Mouse (Mus musculus): ENCODE data around the gene Sdad1.

Gene Sdad1

DNA sequence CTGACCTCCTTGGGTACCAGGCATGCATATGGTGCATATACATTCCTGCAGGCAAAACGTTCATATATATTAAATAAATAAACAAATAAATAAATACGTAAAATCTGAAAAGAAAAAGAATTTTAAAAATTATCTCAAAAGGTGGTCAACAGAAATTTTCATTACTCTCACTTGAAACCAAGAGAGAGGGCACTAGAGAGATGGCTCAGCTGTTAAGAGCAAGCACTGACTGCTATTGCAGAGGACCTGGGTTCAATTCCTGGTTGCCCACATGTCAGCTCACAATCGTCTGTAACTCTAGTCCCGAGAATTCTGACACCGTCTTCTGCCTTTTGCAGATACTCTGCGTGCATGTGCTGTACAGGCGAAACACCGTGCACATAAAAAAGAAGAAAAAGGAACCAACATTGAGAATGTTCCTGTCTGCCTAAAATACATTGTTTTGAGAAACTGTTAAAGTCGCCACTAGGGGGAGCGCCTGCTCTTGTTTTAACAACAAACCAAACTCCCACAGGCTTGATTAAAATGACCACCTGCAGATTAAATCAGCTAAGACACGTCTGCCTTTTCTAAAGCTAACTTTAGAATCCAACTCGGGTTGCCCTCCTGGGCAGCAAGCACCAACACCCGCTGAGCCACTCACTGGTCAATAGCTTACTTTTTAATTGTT lies 1.9 kb upstream of the Sdad1 start:
- in situ Hi-C loops (cut with MboI): no loop called here

DNA sequence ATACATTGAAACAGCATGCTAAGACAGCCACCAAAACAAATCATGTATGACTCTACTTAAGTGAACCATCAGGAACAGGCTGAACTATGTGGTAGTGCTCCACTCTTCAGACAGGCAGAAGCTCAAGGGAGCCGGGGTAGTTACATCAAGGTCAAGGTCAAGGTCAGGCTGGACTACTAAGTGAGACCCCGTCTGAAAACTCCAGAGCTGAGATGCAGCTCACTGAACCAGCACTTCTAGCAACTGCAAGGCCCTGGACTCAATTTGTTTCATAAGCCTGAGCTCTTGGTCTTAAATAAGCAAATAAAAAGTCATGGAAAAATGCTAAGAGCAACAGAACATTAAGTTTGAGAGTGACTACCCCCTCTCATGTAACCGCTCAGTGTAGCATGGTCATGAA lies 6.0 kb downstream of the Sdad1 start:
- in situ Hi-C loops (cut with MboI): no loop called here

DNA sequence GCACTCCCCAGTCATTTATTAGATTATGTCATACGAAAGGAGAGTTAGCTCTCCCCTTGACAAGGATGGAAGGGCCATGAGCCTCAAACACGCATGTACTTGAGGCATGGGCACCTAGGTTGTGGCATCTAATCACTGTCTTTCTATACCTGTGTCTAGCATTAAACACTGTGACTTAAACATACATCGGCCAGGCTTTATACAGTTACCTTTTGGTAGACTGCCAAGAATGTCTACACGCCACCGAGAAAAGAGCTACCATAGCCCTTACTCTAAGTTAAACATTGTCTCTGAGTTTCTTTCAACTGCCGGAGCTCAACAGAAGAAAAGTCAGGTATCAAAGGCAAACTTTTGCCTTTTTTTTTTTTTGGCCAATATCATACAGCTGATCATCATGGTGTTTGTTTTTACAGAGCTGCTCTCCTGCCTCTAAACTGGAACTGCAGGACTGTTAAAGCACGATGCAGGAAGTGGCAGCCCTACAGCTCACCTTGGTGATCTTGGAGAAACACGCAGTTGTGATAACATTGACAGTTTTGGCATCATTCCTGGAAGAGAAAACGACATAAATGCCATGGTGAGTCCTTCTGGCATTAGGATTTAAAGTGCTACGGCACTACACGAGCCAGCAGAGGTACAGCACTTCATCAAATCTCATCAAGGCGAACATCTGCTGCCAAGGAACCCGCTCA lies 8.0 kb downstream of the Sdad1 start:
- in situ Hi-C loops (cut with MboI): no loop called here

DNA sequence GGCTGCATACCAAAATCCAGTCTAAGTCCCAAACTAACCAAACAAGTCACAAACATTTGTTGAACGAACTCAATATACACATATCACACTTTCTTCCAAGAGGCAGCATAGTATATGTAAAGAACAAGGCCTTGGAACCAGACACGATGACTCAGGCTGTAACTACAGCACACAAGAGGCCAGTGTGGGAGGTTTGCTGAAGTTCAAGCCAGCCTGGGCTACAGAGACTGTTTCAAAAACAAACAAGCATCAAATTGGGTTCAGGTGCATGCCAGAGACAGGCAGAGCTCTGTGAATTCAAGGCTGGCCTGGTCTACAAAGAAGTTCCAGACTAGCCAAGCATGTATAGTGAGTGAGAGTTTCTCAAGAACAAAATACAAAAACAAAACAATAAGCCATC lies 15.8 kb downstream of the Sdad1 start:
- in situ Hi-C loops (cut with MboI): no loop called here

DNA sequence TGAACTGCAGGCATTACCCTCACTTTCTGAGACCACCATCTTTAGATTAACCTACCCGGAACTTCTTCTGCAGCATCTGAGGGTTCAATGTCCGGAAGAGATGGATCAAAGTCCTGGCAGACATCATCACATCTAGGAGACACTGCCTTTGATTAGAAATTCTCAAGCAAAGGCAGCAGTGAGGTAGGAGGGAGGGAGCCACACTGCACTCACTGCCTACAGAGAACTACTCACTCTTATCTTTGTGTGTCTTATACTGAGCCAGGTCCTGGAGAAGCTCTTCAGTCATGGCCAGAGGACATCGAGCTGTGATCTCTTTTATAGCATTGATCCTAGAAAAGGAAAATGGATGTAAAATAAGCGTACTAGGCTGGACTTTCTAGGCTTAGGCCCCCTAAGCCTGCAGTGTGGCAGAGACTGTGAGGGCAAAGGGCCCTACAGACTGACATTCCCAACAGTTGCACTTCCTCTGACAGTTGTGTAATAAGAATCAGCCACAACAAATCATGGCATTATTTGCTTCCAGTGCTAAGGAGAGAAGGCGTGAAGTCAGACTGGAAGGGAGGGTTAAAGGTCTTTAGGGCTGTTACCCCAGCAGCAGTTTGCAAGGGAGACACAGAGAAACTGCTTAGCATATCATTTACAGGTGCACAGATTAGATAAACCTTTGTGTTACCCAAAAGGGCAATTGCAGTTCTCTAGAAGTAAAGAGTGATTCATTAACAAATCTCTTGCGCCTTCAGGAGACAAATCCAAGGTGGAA lies 18.4 kb downstream of the Sdad1 start:
- in situ Hi-C loops (cut with MboI): no loop called here

DNA sequence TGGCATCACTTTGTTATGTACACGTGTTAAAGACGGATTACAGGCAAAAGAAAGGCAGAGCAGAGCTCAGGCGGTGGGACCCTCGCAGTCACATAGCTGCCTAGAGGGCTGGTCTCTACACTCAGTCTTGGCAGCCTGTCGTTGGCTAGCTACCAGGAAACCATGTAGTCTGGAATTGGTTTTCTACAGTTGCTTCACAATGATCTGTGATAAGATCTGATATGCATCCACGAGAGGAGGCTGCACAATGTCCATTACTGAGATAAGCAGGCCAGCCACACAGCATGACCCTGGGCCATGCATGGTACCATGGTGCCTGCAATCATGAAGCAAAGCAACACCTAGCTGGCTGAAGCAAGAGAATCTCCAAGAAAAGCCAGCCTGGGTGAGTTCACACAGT lies 22.4 kb downstream of the Sdad1 start:
- in situ Hi-C loops (cut with MboI): no loop called here

DNA sequence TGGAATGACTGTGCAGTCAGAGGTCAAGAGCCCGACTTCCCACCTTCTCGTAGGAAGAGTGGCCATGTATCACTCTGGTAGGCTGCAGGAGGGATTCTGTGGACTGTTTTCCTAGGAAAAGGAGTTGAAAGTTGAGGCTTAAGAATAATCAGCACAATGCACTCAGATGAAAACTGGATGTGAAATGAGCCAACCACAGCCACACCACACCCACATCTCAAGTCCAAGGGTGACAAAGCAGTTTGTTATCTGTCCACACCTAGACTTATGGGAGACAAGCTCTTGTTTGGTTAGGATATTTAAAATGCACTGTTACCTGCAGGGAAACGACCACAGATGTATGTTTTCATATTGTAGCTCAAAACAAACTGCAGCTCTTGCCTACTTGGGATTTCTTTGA lies 27.2 kb downstream of the Sdad1 start:
- in situ Hi-C loops (cut with MboI): no loop called here

DNA sequence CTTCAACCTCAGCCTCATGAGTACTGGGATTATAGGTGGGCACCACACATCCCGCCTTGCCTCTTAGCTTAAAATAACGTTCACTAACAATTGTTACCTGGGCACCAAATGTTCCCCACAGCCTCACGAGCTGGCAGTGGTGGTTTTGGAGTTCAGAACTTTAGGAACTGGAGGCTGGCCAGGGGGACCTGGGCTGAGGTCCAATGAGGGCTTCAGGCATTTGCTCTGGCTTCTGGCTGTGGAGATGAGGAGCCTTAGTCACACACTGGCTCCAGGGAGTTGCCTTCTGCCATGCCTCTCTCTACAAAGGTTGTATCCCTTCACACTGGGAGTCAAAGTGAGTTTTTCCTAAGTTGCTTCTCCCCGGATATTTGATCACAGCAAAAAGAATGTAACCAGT lies 27.7 kb downstream of the Sdad1 start:
- in situ Hi-C loops (cut with MboI): no loop called here

DNA sequence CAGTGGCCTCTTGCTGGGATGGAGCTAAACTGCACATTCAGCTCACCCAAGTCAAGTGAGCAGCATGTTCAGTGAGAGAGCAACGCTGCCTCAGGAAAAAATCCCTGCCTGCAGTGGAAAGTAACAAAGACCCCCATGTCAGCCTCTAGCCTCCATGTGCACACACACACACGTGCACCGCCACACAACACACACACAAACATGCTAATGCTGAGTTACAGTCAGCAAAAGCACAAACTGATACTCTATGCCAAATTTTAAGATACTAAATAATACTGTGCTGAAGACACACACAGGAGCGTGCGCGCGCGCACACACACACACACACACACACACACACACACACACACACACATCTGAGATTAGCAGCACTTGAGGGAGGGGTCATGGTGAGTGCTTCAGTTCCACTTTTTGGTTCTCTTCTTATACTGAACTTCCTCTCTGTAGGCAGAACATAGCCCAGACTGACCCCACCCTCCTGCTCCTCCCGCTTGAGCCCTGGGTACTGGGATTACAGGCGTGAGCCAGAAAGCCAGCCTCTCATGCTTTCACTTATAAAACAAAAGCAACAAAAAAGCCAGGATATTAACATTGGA lies 31.2 kb downstream of the Sdad1 start:
- in situ Hi-C loops (cut with MboI): no loop called here

DNA sequence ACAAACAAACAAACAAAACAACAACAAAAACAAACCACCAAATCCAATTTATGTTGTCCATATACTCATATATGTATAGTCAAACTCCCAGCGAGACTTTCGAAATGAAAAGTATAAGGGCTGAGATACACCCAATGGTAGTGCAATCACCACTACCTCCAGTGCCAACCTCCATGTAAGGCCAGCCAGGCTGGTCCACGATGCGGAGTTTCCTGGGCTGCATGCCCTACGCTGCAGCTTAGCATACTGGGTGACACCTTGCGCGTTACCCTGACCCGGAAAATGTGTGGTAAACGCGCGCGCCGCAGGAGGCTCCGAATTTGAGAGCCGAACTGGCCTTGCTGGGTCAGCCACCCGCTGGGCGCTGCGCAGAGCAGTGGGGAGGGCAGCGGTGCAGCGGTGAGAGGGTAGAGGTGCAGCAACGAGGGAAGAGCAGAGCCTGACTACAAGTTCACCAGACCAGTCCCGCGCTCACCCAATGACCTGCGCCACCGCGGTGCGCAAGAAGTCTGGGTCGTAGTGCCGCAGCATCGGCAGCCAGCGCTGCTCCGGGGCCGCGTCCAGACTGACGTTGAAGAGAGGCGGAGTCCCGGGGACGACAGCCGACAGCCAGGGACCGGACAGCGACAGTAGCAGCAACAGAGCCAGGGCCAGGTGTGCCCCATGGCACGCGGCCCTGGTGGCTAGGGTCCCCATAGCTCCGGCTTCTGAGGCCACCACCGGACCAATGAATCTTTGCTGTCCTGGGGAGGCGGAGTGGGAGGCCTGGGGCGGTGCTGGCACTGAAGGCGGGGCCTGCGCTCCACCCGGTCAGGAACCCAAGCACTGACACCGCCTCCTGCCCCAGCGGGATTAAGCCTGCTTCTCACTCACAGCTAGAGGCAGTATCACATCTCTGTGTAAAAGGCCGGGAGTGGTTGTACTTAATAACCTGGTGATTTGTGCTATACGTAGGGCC lies 32.6 kb downstream of the Sdad1 start, which contains the start of gene Naaa:
TSS of gene Naaa (minus strand) at position 734 of the 958 bp plus-strand sequence.
- in situ Hi-C loops (cut with MboI): no loop called here

DNA sequence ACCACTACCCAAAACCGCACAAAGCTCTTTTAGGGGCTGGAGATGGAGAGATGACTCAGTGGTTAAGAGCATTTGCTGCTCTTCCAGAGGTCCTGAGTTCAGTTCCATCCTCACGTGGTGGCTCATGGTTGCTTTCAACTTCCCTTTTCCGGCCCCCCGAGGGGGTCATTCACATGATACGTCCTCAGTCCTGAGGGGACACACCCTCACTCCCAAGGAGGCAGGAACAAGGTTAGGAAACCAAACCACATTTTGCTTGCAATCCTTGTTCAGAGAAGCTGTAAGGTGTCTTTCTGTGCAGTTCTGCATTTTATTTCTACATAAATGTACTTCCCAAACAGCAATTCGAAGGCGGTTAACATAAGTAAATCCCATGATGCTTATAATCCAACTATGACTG lies 39.8 kb downstream of the Sdad1 start:
- in situ Hi-C loops (cut with MboI): no loop called here

DNA sequence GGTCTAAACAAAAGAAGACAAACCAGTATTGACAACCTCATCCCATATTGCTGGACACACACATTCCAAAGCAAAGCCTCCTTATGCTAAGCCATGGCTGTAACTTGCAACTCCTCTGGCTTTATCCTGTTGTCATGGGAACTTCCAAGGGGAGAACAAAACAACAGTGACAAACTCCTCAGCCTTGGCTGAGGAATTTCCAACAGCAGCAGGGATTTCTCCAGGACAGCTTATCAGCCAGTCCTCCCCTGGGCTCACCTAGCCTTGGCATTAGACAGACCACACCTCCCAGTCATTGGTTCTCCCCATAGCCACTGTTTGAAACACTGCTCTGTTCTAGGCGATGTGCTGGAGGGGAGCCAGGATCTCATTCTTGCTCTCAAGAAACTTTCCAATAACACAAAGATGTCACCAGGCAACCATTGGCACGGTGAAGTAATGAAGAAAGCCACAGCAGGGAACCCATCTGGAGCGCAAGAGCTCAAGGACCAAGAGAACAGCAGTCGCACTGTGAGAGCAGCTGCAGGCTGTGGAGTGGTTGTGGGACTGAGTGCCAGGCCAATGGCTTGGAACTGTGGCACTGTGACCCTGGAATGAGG lies 46.4 kb downstream of the Sdad1 start:
- in situ Hi-C loops (cut with MboI): no loop called here

DNA sequence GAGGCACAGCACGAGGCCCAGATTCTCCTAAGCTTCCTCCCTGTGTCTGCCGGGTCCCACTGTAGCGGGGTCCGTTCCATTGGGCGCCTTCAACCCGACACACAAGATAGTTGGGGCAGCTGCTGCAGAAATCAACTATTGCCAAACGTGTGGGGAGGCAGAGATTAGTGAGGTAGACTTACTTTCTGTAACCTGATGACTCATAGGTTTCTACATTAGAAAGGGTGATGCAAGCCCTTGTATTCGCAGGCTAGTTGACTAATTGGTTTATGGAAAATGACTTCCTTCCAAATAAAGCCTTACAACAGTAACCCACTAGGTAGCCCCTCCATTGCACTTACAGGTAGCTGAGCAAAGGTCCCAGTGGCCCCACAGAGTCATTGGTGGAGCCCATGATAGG lies 47.6 kb downstream of the Sdad1 start:
- in situ Hi-C loops (cut with MboI): no loop called here

DNA sequence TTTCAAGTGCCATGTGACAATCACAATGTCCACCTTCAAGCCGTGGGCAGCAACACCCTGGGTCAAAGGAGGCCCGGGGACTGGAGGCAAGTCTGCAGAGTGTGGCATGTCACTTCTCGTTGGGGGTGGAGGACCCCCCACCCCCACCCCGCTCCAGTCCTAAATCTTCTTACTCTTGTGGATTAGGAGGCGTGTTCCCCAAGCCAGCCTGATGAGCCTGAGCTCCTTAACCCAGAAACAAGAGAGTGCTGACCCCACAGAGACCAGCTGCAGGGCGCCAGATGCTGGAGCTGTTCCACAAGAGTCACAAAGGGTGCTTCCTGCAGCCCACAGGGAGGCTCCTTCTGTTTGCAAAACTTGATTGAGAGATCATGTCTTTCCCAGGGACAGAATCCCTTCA lies 54.1 kb downstream of the Sdad1 start, which contains the start of gene Ppef2:
TSS of gene Ppef2 (minus strand) at position 61 of the 400 bp plus-strand sequence.
- in situ Hi-C loops (cut with MboI): no loop called here

DNA sequence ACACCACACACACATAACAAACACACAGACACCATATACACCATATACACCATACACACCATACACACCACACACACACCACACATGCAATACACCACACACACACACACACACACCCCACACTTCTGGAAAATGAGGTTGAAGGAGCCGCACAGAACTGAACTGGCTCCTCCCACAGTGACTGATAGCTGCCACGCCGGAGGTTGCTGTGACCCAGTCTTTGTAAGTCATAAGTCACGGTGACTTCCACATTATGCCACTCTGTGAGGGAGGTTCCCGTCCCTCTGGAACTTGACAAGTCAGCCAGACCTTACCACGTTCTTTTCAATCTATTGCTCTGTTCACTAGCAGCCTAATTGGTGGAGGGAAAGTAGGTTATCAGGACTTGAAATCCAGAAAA lies 55.8 kb downstream of the Sdad1 start:
- in situ Hi-C loops (cut with MboI): no loop called here

DNA sequence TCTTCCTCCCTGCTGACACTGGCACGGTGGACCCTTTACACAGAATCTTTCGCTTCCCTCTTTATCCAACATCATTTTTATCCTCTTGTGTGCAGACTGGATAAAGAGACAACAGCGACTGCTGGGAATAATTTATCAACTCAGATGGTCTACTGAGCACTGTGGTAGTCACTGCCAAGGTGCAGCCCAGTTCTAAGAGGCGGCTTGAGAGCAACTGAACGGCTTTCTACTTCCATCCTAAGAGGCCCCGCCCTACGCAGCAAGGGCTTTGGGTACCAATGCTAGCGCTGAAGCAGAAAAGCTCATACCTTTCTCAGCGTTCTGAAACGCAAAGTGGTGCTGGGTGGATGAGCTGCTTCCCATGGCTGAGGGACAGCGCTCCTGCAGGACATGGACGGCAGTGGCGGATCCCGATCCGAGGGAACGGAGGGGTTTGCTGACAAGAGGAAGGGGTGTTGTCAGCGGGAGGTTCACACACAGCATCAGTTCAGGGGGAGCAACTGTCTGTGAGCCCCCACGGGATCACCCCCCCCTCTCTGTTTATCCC lies 57.4 kb downstream of the Sdad1 start:
- in situ Hi-C loops (cut with MboI): no loop called here

DNA sequence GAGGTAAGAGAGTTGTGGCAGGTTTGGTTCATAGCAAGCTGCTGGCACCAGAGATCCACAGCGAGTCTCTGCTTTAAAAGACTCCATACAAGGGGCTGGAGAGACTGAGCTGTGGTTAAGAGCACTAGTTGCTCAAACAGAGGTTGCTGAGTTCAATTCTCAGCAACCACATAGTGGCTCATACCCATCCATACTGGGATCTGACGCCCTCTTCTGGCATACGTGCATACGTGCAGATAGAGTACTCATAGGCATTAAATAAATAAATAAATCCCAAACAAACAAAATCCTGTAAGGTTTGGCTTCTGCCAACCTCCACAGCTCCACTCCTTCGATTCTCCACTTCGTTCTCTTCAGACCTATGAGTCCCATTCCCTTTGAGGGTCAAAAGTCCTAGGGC lies 58.2 kb downstream of the Sdad1 start:
- in situ Hi-C loops (cut with MboI): no loop called here

DNA sequence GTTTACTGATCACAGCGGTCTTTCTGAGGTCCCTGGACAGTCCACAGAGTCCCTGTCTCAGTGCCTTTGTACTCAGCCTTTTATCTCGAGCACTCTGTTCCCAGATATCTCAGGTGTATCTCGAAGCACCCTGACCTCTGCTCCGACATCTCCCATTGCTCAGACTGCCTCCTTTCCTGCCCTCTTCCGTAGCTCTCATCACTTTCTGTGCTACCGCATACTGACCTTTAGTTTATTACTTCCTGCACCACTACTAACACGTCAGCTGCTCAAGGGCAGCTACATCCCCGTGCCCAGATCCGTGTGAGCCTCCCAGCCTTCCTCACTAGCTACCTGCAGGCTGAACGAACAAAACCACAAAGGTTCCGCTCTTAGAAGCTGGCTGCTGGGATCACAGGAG lies 61.7 kb downstream of the Sdad1 start:
- in situ Hi-C loops (cut with MboI): no loop called here

DNA sequence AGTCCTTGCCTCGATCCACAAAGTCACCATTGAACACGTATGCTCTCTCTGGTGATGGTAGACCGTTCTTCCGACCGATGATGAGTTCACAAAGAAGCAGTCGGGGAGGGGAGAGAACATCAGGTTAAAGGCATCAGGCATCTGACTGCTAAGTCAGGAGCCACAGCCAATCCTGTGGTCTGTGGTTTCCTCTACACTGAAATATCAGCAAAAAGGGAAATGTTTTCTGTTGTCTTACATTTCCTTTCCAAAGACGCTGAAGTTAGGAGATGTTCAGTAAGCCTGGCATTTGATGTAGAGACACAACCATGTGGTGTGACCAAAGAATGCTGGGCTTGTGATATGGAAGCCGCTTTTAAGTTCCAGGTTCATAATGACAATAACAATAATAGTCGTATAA lies 64.8 kb downstream of the Sdad1 start:
- in situ Hi-C loops (cut with MboI): no loop called here

DNA sequence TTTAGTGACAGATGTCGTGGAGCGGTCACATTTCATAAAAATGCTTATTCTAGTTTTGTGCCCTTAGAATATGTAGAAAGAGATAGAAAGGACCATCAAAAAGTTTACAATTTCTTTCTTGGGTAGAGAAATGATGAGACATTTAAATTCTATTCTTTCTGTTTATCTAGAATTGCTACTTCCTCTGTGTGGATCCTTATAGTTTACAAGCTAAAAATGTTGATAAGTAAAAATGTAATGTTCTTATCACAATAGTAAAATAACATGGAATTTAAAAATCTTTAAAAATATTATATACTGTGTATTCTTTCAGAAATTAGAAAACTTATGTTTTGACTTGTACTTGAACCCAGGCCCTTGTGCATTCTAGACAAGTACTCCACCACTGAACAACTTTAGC lies 65.4 kb downstream of the Sdad1 start:
- in situ Hi-C loops (cut with MboI): no loop called here

DNA sequence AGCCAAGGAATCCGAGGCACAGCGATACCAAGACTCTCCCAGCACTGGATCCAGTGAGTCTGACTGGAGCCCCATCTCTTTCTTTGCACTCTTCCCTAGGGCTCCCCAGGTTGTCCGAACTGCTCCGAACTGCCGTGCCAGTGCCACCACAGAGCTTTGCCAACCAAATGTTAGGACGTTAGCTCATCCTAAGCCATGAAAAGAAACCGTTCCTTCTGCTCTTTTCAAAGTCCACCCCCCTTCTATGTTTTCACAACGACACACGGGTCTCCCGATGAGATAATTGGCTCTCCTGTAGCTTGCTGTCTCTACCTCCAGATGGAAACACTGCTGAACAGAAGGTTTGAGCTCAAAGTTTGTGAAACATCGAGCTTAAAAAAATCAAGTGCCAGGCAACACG lies 69.5 kb downstream of the Sdad1 start:
- in situ Hi-C loops (cut with MboI): no loop called here

Data from mature B cell (primary cell).